Mouse (Mus musculus) limb, embryonic 14.5 days (tissue): ENCODE measurements around the gene Homer2. TPM values are rescaled to one million over a fixed set of nuclear protein-coding genes. Genes with fewer than 3 reads are reported as not detected.

Experiments used
- ATAC-seq: fragments of 200-750 bp; cut with Nextera tagmentation; 2 replicates; pipeline ENCODE4 v1.8.0; 2017; ENCODE audit warnings: low read depth, moderate number of reproducible peaks, moderate TSS enrichment; ENCODE audit not compliant: low FRiP score
- DNase-seq: peaks from one replicate; pipeline ENCODE4 v3.0.0-alpha.2; 2015; ENCODE audit warnings: low spot score
- H3K27ac ChIP-seq: fragments of 300-500 bp; sonication (generic); replicated peaks from 2 replicates; pipeline ENCODE4 v1.5.1; 2014; ENCODE audit warnings: low read depth, mild to moderate bottlenecking, low read length, moderate library complexity, mixed read lengths
- H3K27me3 ChIP-seq: fragments of 300-500 bp; sonication (generic); 2 replicates; pipeline ENCODE4 v1.6.1; 2014; ENCODE audit warnings: low read length, mixed read lengths; ENCODE audit not compliant: control insufficient read depth, insufficient read depth
- H3K36me3 ChIP-seq: fragments of 300-500 bp; sonication (generic); 2 replicates; pipeline ENCODE4 v1.6.1; 2014; ENCODE audit warnings: mild to moderate bottlenecking, low read length, moderate library complexity, mixed read lengths; ENCODE audit not compliant: control insufficient read depth, insufficient read depth
- H3K4me1 ChIP-seq: fragments of 300-500 bp; sonication (generic); 2 replicates; pipeline ENCODE4 v1.6.1; 2014; ENCODE audit warnings: antibody characterized with exemption, low read length, mixed read lengths; ENCODE audit not compliant: control insufficient read depth, insufficient read depth
- H3K4me2 ChIP-seq: fragments of 300-500 bp; sonication (generic); replicated peaks from 2 replicates; pipeline ENCODE4 v1.6.1; 2014; ENCODE audit warnings: low read depth, mild to moderate bottlenecking, low read length, moderate library complexity; ENCODE audit not compliant: severe bottlenecking
- H3K4me3 ChIP-seq: fragments of 300-500 bp; sonication (generic); replicated peaks from 2 replicates; pipeline ENCODE4 v1.5.1; 2014; ENCODE audit warnings: low read length
- H3K9ac ChIP-seq: fragments of 300-500 bp; sonication (generic); 2 replicates; pipeline ENCODE4 v1.6.1; 2014; ENCODE audit warnings: mild to moderate bottlenecking, low read depth, low read length, moderate library complexity; ENCODE audit not compliant: severe bottlenecking
- H3K9me3 ChIP-seq: fragments of 300-500 bp; sonication (generic); 2 replicates; pipeline ENCODE4 v1.6.1; 2016; ENCODE audit warnings: low read length; ENCODE audit not compliant: control insufficient read depth
- POLR2A ChIP-seq: fragments of 200-500 bp; IDR thresholded peaks from 2 replicates; pipeline ENCODE4 v1.8.0; 2012; ENCODE audit warnings: inconsistent platforms, mild to moderate bottlenecking, moderate library complexity, borderline replicate concordance; ENCODE audit not compliant: insufficient read depth, insufficient read length; ENCODE audit errors: extremely low read depth
- WGBS: fragments of 180-500 bp; shearing (Covaris S2); extraction: QIAGEN DNeasy Blood & Tissue Kit; methylation state at CpG from one replicate; pipeline ENCODE4 v1.1.7; 2014; 5-methylcytosine and 5-hydroxymethylcytosine counted together
- polyA plus RNA-seq, 2 experiments: library from polyadenylated mRNA; depleted of rRNA in 1 of 2; stranded (reverse) in 1 of 2; unstranded in 1 of 2; fragments of >200 nt; fragmentation: Nextera tagmentation in 1 of 2; extraction: Ambion mirVana in 1 of 2; gene quantifications; 2 replicates each; pipeline versions ENCODE4 v1.2.1 to v1.2.3; 2012 to 2014

Homer2 gene
- polyA plus RNA-seq, 2 experiments: 15.5 to 25.8 TPM

- no peaks in the 10 kb centered on the region for H3K27me3 ChIP-seq
- no peak overlapping the region for H3K9ac ChIP-seq
- H3K4me3 ChIP-seq: no peak overlapping the region
- no peaks in the 10 kb centered on the region for H3K4me1 ChIP-seq
- H3K27ac ChIP-seq: no peak overlapping the region
- 76% methylated on average over 5 of the region's 5 CpGs for WGBS
- no peak for TF ChIP-seq POLR2A
- no peaks in the 10 kb centered on the region for H3K36me3 ChIP-seq
- ATAC-seq (no peak), DNase-seq (no peak)
- H3K9me3 ChIP-seq: no peaks in the 10 kb centered on the region
- no peak overlapping the region for H3K4me2 ChIP-seq
Measured at GRCm38 (mm10) chr7:81604991-81605390, 102.3 kb downstream of the Homer2 start.

GRCm38 (mm10) chr7:81599379-81600280, 107.7 kb downstream of the Homer2 start:
- Histone ChIP-seq H3K4me1 (no peaks in the 10 kb centered on the region), H3K36me3 (peaks cover 22% of the 10 kb centered on the region), H3K9ac (no peak overlapping the region), H3K27me3 (no peaks in the 10 kb centered on the region), H3K4me2 (no peak overlapping the region), H3K4me3 (no peak overlapping the region), H3K27ac (no peak overlapping the region), H3K9me3 (no peaks in the 10 kb centered on the region)
- ATAC-seq (no peak), DNase-seq (no peak)
- no peak for TF ChIP-seq POLR2A
- 63% methylated on average over 8 of the region's 8 CpGs for WGBS

- no peaks in the 10 kb centered on the region for H3K4me1 ChIP-seq
- 100% methylated on average over 1 of the region's 1 CpGs for WGBS
- no peak for ATAC-seq
- H3K4me3 ChIP-seq: no peak overlapping the region
- no peak for TF ChIP-seq POLR2A
- H3K36me3 ChIP-seq: peaks cover 36% of the 10 kb centered on the region
- H3K27me3 ChIP-seq: no peaks in the 10 kb centered on the region
- no peak overlapping the region for H3K4me2 ChIP-seq
- H3K9ac ChIP-seq: no peak overlapping the region
- no peaks in the 10 kb centered on the region for H3K9me3 ChIP-seq
- no peak for DNase-seq
- H3K27ac ChIP-seq: no peak overlapping the region
Measured at GRCm38 (mm10) chr7:81597660-81598059, 109.7 kb downstream of the Homer2 start.

GRCm38 (mm10) chr7:81596086-81596485, 111.2 kb downstream of the Homer2 start:
- WGBS: 91% methylated on average over 6 of the region's 6 CpGs
- no peak overlapping the region for H3K27ac ChIP-seq
- H3K4me2 ChIP-seq: no peak overlapping the region
- no peak for TF ChIP-seq POLR2A
- no peaks in the 10 kb centered on the region for H3K4me1 ChIP-seq
- H3K36me3 ChIP-seq: peaks cover 51% of the 10 kb centered on the region
- H3K27me3 ChIP-seq: no peaks in the 10 kb centered on the region
- no peaks in the 10 kb centered on the region for H3K9me3 ChIP-seq
- ATAC-seq (no peak), DNase-seq (no peak)
- H3K4me3 ChIP-seq: no peak overlapping the region
- no peak overlapping the region for H3K9ac ChIP-seq

- Histone ChIP-seq H3K36me3 (peaks cover 57% of the 10 kb centered on the region), H3K27ac (no peak overlapping the region), H3K4me2 (no peak overlapping the region), H3K4me3 (no peak overlapping the region), H3K9ac (no peak overlapping the region), H3K9me3 (no peaks in the 10 kb centered on the region), H3K27me3 (no peaks in the 10 kb centered on the region), H3K4me1 (no peaks in the 10 kb centered on the region)
- 82% methylated on average over 5 of the region's 5 CpGs for WGBS
- DNase-seq (no peak), ATAC-seq (no peak)
- TF ChIP-seq POLR2A: no peak
Measured at GRCm38 (mm10) chr7:81595056-81595455, 112.3 kb downstream of the Homer2 start.
